Mouse (Mus musculus) ES-E14 (cell line): ENCODE measurements at regions not wholly inside any gene's neighbourhood (a gene's known extent, or its start where the extent isn't known, plus 50 kb on each side); places are given as distances from the start of the nearest gene placed in this dataset.

Experiments
- CHD2 ChIP-seq: IDR thresholded peaks from 2 replicates; pipeline ENCODE4 v1.6.1; 2014; ENCODE audit warnings: mild to moderate bottlenecking, low read depth, low read length, inconsistent platforms
- HCFC1 ChIP-seq: IDR thresholded peaks from 2 replicates; pipeline ENCODE4 v1.6.1; 2012; ENCODE audit warnings: low read length, inconsistent platforms, borderline replicate concordance; ENCODE audit not compliant: insufficient read depth
- MAFK ChIP-seq: IDR thresholded peaks from 2 replicates; pipeline ENCODE4 v1.6.1; 2014; ENCODE audit warnings: mild to moderate bottlenecking, low read depth, low read length, inconsistent platforms; ENCODE audit not compliant: insufficient read depth
- ZC3H11A ChIP-seq: IDR thresholded peaks from 2 replicates; pipeline ENCODE4 v1.6.1; 2012; ENCODE audit warnings: low read depth, mild to moderate bottlenecking, inconsistent platforms, low read length, borderline replicate concordance
- ZNF384 ChIP-seq: IDR thresholded peaks from 2 replicates; pipeline ENCODE4 v1.6.1; 2012; ENCODE audit warnings: low read depth, low read length, inconsistent platforms

GRCm38 (mm10) chr3:41172306-41173215 lies 89.7 kb upstream of the Pgrmc2 start:
- TF ChIP-seq ZC3H11A (no peak), MAFK (no peak), HCFC1 (no peak), ZNF384 (no peak), CHD2 (no peak)
